In the genomic region with DNA sequence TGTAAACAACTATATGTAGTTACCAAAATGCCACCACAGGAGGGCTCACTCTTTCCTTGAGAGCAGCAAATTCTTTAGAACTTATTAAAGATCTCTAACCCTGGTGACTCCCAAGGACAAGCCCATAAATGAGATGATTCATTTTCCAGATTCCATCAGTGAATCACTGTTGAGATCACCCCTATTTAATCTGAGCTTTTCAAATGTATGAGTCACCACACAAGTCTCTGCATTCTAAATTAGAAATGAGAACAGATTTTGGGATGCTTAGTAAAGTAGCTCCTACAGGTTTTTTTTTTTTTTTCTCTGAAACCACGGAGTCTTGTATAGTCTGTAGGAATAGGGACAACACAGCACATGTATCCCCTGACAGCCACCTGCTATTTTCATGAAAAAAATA, we compare ENCODE assay signal across 21 mouse cellular contexts.
DNase-seq lines count a peak whose midpoint lies in the region; ATAC-seq and TF ChIP-seq lines count a peak whose summit lies in the region.
"Had no signal": no experiment of that assay in that cellular context is flagged by ENCODE, and none has a peak within 500 bp of the region (broad histone marks: within the 10 kb centered on the region; RNA-seq: fewer than 3 reads in every experiment).

No protein-coding gene starts in this region.

- WGBS in forebrain, postnatal 0 days, result 75% methylated on average over 1 of the region's 1 CpGs
- WGBS in forebrain, embryonic 10.5 days, result 79% methylated on average over 1 of the region's 1 CpGs

- no peak for DNase-seq in forebrain, postnatal 0 days
- no peak for DNase-seq in forebrain, embryonic 10.5 days (ENCODE audit: extremely low spot score, low spot score)
- DNase-seq in right cerebral cortex, adult 18-20 months, result peak; percentile 9
- DNase-seq in right cerebral cortex, postnatal 4 days, result no peak
- DNase-seq in Patski (ENCODE audit: low read depth, low spot score), result peak; percentile 91
- no peak for DNase-seq in yolk sac, embryonic 10.5 days (ENCODE audit: low spot score)
- DNase-seq in lung, adult 18-20 months, result no peak
- DNase-seq: cerebellum, adult 11 months; gastrocnemius, postnatal 10 days; kidney, postnatal 10 days; layer of hippocampus, adult 9-11 months; liver, embryonic 13.5 days; spleen, adult 18-20 months; thymus, postnatal 25 days had no signal

- no peaks in the 10 kb centered on the region for H3K36me3 ChIP-seq in forebrain, postnatal 0 days (ENCODE audit: insufficient read depth)
- no peaks in the 10 kb centered on the region for H3K36me3 ChIP-seq in forebrain, embryonic 10.5 days (replicated peaks)
- H3K36me3 ChIP-seq: embryonic facial prominence, embryonic 15.5 days; liver, embryonic 13.5 days; neural tube, embryonic 13.5 days had no signal

- no peak overlapping the region for H3K4me2 ChIP-seq in forebrain, postnatal 0 days (ENCODE audit: low read depth)
- H3K4me2 ChIP-seq: embryonic facial prominence, embryonic 15.5 days; hindbrain, embryonic 14.5 days; liver, embryonic 13.5 days; neural tube, embryonic 13.5 days had no signal

- H3K9me3 ChIP-seq in forebrain, postnatal 0 days (ENCODE audit: low read length), result no peaks in the 10 kb centered on the region
- H3K9me3 ChIP-seq in forebrain, embryonic 10.5 days, result no peaks in the 10 kb centered on the region
- H3K9me3 ChIP-seq: embryonic facial prominence, embryonic 15.5 days; liver, embryonic 13.5 days; megakaryocyte, embryonic 14.5 days; neural tube, embryonic 13.5 days had no signal

- H3K4me1 ChIP-seq in forebrain, postnatal 0 days (ENCODE audit: insufficient read depth), result no peaks in the 10 kb centered on the region
- no peaks in the 10 kb centered on the region for H3K4me1 ChIP-seq in forebrain, embryonic 10.5 days
- H3K4me1 ChIP-seq: embryonic facial prominence, embryonic 15.5 days; liver, embryonic 13.5 days; megakaryocyte, embryonic 14.5 days; neural tube, embryonic 13.5 days had no signal

- TF ChIP-seq CTCF in forebrain, postnatal 0 days (IDR thresholded peaks at IDR 0.05; ENCODE audit: low read depth), result no peak
- TF ChIP-seq CTCF in Patski (IDR thresholded peaks at IDR 0.05), result peak; percentile 49

- H3K4me3 ChIP-seq in forebrain, postnatal 0 days (ENCODE audit: low read depth, low read length), result no peak overlapping the region
- H3K4me3 ChIP-seq in forebrain, embryonic 10.5 days, result no peak overlapping the region
- H3K4me3 ChIP-seq: embryonic facial prominence, embryonic 15.5 days; liver, embryonic 13.5 days; megakaryocyte, embryonic 14.5 days; neural tube, embryonic 13.5 days had no signal

- POLR2A ChIA-PET in Patski (lab: Charles Lee), result interaction anchor here (0.7 kb wide), 1 partner anchor 81 kb away, joined by 3 read pairs; no protein-coding TSS in a partner anchor

- in situ Hi-C loops in Patski (cut with MboI; ENCODE audit: low pct_unique_long_range_greater_than_20kb), result loop anchor here (10.0 kb wide), 1 partner anchor 174 kb away; a partner anchor contains a TSS

- H3K27me3 ChIP-seq in forebrain, postnatal 0 days (ENCODE audit: insufficient read depth, low read length), result no peaks in the 10 kb centered on the region
- H3K27me3 ChIP-seq in forebrain, embryonic 10.5 days (ENCODE audit: poor library complexity, severe bottlenecking), result no peaks in the 10 kb centered on the region
- no peaks in the 10 kb centered on the region for H3K27me3 ChIP-seq in Patski
- H3K27me3 ChIP-seq: embryonic facial prominence, embryonic 15.5 days; liver, embryonic 13.5 days; megakaryocyte, embryonic 14.5 days; neural tube, embryonic 13.5 days had no signal

- H3K9ac ChIP-seq in forebrain, postnatal 0 days, result no peak overlapping the region
- H3K9ac ChIP-seq: embryonic facial prominence, embryonic 15.5 days; hindbrain, embryonic 14.5 days; liver, embryonic 13.5 days; neural tube, embryonic 13.5 days had no signal

- peak; percentile 20; the same call in 1 of the 2 replicates for ATAC-seq in forebrain, postnatal 0 days
- ATAC-seq in Patski, result peak; percentile 100
- ATAC-seq: forebrain, embryonic 14.5 days; intestine, postnatal 0 days; lung, postnatal 0 days had no signal

- CTCF ChIA-PET in Patski (lab: Charles Lee), result interaction anchor here (0.5 to 1.3 kb wide), 2 partner anchors 180 to 225 kb away, joined by 3 to 4 read pairs; no protein-coding TSS in a partner anchor

- H3K27ac ChIP-seq in forebrain, postnatal 0 days (ENCODE audit: low read depth, low read length), result no peak overlapping the region
- no peak overlapping the region for H3K27ac ChIP-seq in forebrain, embryonic 10.5 days
- H3K27ac ChIP-seq: embryonic facial prominence, embryonic 15.5 days; hindbrain, embryonic 14.5 days; liver, embryonic 13.5 days; neural tube, embryonic 13.5 days had no signal

Comparison
In these comparisons a context has a peak if more than half of its experiments do, and no peak if none do; other contexts are left out.
1. DNase-seq: peak in right cerebral cortex, adult 18-20 months (single experiment) and Patski (single experiment); none in forebrain, postnatal 0 days (single experiment), forebrain, embryonic 10.5 days (single experiment), right cerebral cortex, postnatal 4 days (single experiment), yolk sac, embryonic 10.5 days (single experiment) and lung, adult 18-20 months (0 of 2).